Mouse (Mus musculus) liver, embryonic 15.5 days (tissue): ENCODE measurements at regions not wholly inside any gene's neighbourhood (a gene's known extent, or its start where the extent isn't known, plus 50 kb on each side); places are given as distances from the start of the nearest gene placed in this dataset.

Source experiments
- ATAC-seq: fragments of 200-750 bp; cut with Nextera tagmentation; 2 replicates; pipeline ENCODE4 v1.8.0; 2017; ENCODE audit warnings: moderate number of reproducible peaks, mild to moderate bottlenecking, moderate library complexity; ENCODE audit not compliant: insufficient read depth
- H3K27ac ChIP-seq: fragments of 300-500 bp; sonication (generic); replicated peaks from 2 replicates; pipeline ENCODE4 v1.5.1; 2015; ENCODE audit warnings: mild to moderate bottlenecking, inconsistent platforms
- H3K27me3 ChIP-seq: fragments of 300-500 bp; sonication (generic); 2 replicates; pipeline ENCODE4 v1.6.1; 2015; ENCODE audit warnings: mild to moderate bottlenecking, inconsistent platforms
- H3K36me3 ChIP-seq: fragments of 300-500 bp; sonication (generic); replicated peaks from 2 replicates; pipeline ENCODE4 v1.6.1; 2015; ENCODE audit warnings: moderate library complexity, mild to moderate bottlenecking, inconsistent platforms
- H3K4me1 ChIP-seq: fragments of 300-500 bp; sonication (generic); replicated peaks from 2 replicates; pipeline ENCODE4 v1.6.1; 2015; ENCODE audit warnings: inconsistent platforms
- H3K4me2 ChIP-seq: fragments of 300-500 bp; sonication (generic); 2 replicates; pipeline ENCODE4 v1.6.1; 2015; ENCODE audit warnings: moderate library complexity, mild to moderate bottlenecking, inconsistent platforms
- H3K4me3 ChIP-seq: fragments of 300-500 bp; sonication (generic); replicated peaks from 2 replicates; pipeline ENCODE4 v1.5.1; 2015; ENCODE audit warnings: mild to moderate bottlenecking, inconsistent platforms
- H3K9ac ChIP-seq: fragments of 300-500 bp; sonication (generic); 2 replicates; pipeline ENCODE4 v1.6.1; 2015; ENCODE audit warnings: moderate library complexity, mild to moderate bottlenecking, inconsistent platforms
- H3K9me3 ChIP-seq: fragments of 300-500 bp; sonication (generic); replicated peaks from 2 replicates; pipeline ENCODE4 v1.6.1; 2016; ENCODE audit warnings: inconsistent platforms
- WGBS: fragments of 180-500 bp; shearing (Covaris S2); methylation state at CpG from one replicate; pipeline ENCODE4 v1.1.7; 2015; ENCODE audit warnings: mixed read lengths; ENCODE audit not compliant: insufficient replicate concordance; 5-methylcytosine and 5-hydroxymethylcytosine counted together

DNA sequence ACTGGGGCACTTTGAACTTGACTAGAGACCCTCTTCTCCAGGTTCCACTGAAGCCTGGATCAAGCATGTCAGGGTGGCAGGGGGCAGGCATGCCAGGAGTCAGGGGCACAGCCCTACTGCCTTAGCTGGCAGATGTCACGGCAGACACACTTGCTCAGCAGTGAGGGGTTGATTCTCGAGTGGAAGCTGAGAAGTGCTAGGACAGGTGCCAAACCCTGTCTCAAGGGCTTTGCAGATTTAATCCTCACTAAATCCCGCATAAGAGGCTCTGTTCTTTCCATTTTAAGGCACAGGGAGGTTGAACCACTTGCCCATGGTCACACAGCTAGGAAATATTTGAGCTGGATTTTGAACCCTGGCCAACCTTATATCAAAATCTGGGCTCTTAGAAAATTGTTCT lies 223.5 kb upstream of the Mvb12b start:
- Histone ChIP-seq H3K4me2 (no peak overlapping the region), H3K9ac (no peak overlapping the region), H3K27me3 (no peaks in the 10 kb centered on the region), H3K9me3 (no peaks in the 10 kb centered on the region), H3K4me3 (no peak overlapping the region), H3K36me3 (no peaks in the 10 kb centered on the region), H3K4me1 (no peaks in the 10 kb centered on the region), H3K27ac (no peak overlapping the region)
- ATAC-seq, result no peak
- WGBS, result 36% methylated on average over 3 of the region's 3 CpGs

- H3K36me3 ChIP-seq, result no peaks in the 10 kb centered on the region
- H3K4me1 ChIP-seq, result no peaks in the 10 kb centered on the region
- H3K9ac ChIP-seq, result no peak overlapping the region
- H3K4me2 ChIP-seq, result no peak overlapping the region
- WGBS, result 76% methylated on average over 17 of the region's 17 CpGs
- H3K4me3 ChIP-seq, result no peak overlapping the region
- H3K27ac ChIP-seq, result no peak overlapping the region
- ATAC-seq, result no peak
- no peaks in the 10 kb centered on the region for H3K9me3 ChIP-seq
- no peaks in the 10 kb centered on the region for H3K27me3 ChIP-seq
These were observed 222.8 kb upstream of the Mvb12b start for GRCm38 (mm10) chr2:34110582-34110981.

DNA sequence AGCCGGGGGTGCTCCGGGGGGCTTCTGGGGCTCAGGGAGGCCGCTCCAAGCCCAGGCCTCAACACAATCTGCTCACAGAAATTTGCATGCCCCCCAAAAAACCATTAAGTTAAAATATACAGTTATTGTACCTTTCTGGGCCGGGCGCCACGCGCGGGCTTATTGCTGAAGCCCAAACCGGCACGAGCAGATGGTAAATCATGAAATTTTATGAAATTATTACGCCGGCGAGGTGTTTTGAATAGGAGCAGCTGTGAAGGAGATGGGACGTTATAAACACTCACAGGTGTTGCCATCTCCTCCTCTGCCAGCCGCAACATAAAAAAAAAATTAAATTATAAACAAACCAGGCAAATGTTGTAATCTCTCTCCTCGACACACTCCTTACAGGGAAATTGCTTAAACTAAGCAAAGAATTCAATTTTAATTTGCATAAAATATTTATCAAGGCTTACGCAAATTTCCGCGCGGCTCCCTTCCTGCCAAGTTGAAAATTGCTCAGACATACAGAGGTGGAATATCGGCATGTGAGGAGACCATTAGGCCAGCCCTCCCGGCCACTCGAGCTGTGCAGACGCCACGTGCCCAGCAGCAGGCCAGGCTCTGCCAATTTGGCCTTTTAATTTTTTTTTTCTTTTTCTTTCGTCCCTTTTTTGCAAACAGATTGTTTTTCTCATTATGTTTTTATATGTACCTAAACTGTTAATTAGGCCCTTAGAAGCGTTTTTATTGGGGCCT lies 220.0 kb upstream of the Mvb12b start:
- WGBS, result 72% methylated on average over 27 of the region's 27 CpGs
- Histone ChIP-seq H3K4me3 (no peak overlapping the region), H3K27ac (no peak overlapping the region), H3K4me1 (no peaks in the 10 kb centered on the region), H3K9me3 (no peaks in the 10 kb centered on the region), H3K36me3 (no peaks in the 10 kb centered on the region), H3K4me2 (no peak overlapping the region), H3K9ac (no peak overlapping the region), H3K27me3 (no peaks in the 10 kb centered on the region)
- no peak for ATAC-seq

DNA sequence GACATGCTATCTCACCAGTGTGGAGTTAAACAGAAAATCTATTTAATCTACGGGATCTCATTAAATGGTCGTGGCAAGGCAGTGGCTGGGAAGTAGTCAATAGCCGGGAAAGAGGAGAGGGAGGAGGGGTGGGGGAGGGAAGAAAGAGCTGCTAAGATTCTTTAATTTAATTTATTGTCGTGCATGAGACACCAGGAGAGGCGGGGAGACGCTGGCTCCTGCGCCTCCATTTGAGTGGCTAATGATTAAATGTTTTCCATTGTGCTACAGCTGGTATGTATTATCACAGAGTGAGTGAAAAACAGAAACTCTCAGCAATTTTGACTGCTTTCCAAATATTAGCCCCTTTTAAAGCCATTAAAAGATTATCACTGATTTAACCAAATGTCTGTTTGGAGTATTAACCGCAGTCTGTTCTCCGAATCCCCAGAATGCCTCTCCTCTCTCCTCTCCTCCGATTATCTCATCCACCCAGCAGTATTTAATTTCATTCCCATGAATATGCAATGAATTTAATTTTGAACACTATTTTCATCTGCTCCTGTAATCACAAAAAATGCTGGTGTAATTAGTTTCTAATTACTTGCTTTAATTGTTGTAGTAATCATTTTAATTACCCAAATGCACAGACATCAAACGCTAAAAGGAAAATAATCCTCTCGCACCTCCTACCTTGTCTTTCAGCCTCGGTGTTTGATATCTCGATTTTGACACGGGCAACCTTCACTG lies 219.3 kb upstream of the Mvb12b start:
- no peak overlapping the region for H3K27ac ChIP-seq
- H3K9me3 ChIP-seq, result no peaks in the 10 kb centered on the region
- no peak overlapping the region for H3K4me2 ChIP-seq
- H3K9ac ChIP-seq, result no peak overlapping the region
- H3K4me1 ChIP-seq, result no peaks in the 10 kb centered on the region
- H3K4me3 ChIP-seq, result no peak overlapping the region
- no peaks in the 10 kb centered on the region for H3K36me3 ChIP-seq
- H3K27me3 ChIP-seq, result no peaks in the 10 kb centered on the region
- no peak for ATAC-seq
- 60% methylated on average over 15 of the region's 15 CpGs for WGBS

GRCm38 (mm10) chr2:34106245-34106644 lies 218.5 kb upstream of the Mvb12b start:
- ATAC-seq, result no peak
- Histone ChIP-seq H3K27ac (no peak overlapping the region), H3K27me3 (no peaks in the 10 kb centered on the region), H3K4me1 (no peaks in the 10 kb centered on the region), H3K9me3 (no peaks in the 10 kb centered on the region), H3K4me2 (no peak overlapping the region), H3K9ac (no peak overlapping the region), H3K4me3 (no peak overlapping the region), H3K36me3 (no peaks in the 10 kb centered on the region)
- WGBS, result 72% methylated on average over 9 of the region's 9 CpGs

GRCm38 (mm10) chr2:34105271-34106051 lies 217.7 kb upstream of the Mvb12b start:
- H3K27ac ChIP-seq, result no peak overlapping the region
- no peaks in the 10 kb centered on the region for H3K36me3 ChIP-seq
- H3K27me3 ChIP-seq, result no peaks in the 10 kb centered on the region
- ATAC-seq, result no peak
- no peaks in the 10 kb centered on the region for H3K4me1 ChIP-seq
- H3K4me3 ChIP-seq, result no peak overlapping the region
- 52% methylated on average over 13 of the region's 13 CpGs for WGBS
- no peak overlapping the region for H3K4me2 ChIP-seq
- no peak overlapping the region for H3K9ac ChIP-seq
- H3K9me3 ChIP-seq, result no peaks in the 10 kb centered on the region

DNA sequence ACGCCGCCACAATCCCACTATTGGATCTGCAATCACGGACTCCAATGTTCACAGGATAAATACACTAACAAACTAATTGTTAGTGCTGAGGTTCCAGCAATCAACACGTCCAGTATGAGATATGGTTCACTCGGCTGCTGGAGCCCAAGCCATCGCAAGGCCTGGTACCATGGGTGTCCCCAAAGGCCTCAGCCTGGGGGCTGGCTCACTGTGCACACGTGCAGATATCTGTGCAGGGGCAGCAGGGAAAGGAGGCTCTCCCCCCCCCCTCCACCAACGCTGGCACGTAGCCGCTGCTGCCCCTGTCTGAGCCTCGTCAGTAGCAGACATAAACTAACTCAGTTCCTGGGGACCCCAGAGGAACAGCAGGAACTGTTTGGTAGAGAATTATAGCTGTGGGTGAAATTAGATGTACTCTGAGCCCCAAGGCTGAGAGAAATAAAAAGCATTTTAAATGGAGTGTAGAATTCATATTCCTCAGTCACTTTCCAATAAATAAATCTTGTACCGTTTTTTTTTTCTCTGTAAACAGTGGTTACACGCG lies 210.3 kb upstream of the Mvb12b start:
- no peaks in the 10 kb centered on the region for H3K36me3 ChIP-seq
- no peaks in the 10 kb centered on the region for H3K27me3 ChIP-seq
- H3K27ac ChIP-seq, result no peak overlapping the region
- no peaks in the 10 kb centered on the region for H3K9me3 ChIP-seq
- no peak for ATAC-seq
- H3K4me1 ChIP-seq, result no peaks in the 10 kb centered on the region
- 57% methylated on average over 14 of the region's 14 CpGs for WGBS
- no peak overlapping the region for H3K9ac ChIP-seq
- no peak overlapping the region for H3K4me3 ChIP-seq
- H3K4me2 ChIP-seq, result no peak overlapping the region

- Histone ChIP-seq H3K9me3 (no peaks in the 10 kb centered on the region), H3K4me1 (no peaks in the 10 kb centered on the region), H3K27me3 (no peaks in the 10 kb centered on the region), H3K27ac (no peak overlapping the region), H3K9ac (no peak overlapping the region), H3K36me3 (no peaks in the 10 kb centered on the region), H3K4me3 (no peak overlapping the region), H3K4me2 (no peak overlapping the region)
- no peak for ATAC-seq
These were observed 208.8 kb upstream of the Mvb12b start for GRCm38 (mm10) chr2:34096561-34096960.

DNA sequence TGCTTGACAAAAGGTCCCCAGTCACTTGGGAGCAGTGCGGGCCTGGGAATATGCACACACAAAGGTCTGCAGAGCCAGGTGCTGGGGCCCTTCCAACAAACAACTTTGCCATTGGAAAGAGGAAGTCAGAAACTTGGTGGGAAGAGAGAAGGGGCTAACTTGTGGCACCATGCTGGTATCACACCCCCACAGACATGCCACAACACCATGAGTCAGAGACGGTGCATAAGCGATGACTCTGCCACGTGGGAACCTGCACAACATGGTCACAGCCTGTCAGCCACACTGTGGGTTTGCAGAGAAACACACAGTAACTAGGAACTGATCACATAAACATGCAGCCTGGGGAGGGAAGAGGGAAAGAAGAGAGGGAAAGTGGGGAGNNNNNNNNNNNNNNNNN lies 201.1 kb upstream of the Mvb12b start:
- no peak for ATAC-seq
- H3K9ac ChIP-seq, result no peak overlapping the region
- H3K9me3 ChIP-seq, result no peaks in the 10 kb centered on the region
- no peak overlapping the region for H3K27ac ChIP-seq
- WGBS, result 23% methylated on average over 4 of the region's 4 CpGs
- no peak overlapping the region for H3K4me3 ChIP-seq
- H3K27me3 ChIP-seq, result no peaks in the 10 kb centered on the region
- H3K36me3 ChIP-seq, result no peaks in the 10 kb centered on the region
- H3K4me1 ChIP-seq, result no peaks in the 10 kb centered on the region
- H3K4me2 ChIP-seq, result no peak overlapping the region

GRCm38 (mm10) chr2:34086130-34086529 lies 198.4 kb upstream of the Mvb12b start:
- no peak overlapping the region for H3K4me2 ChIP-seq
- no peaks in the 10 kb centered on the region for H3K4me1 ChIP-seq
- H3K27me3 ChIP-seq, result no peaks in the 10 kb centered on the region
- H3K4me3 ChIP-seq, result no peak overlapping the region
- H3K9ac ChIP-seq, result no peak overlapping the region
- 58% methylated on average over 3 of the region's 3 CpGs for WGBS
- ATAC-seq, result no peak
- H3K36me3 ChIP-seq, result no peaks in the 10 kb centered on the region
- H3K9me3 ChIP-seq, result no peaks in the 10 kb centered on the region
- no peak overlapping the region for H3K27ac ChIP-seq

- WGBS, result 79% methylated on average over 1 of the region's 1 CpGs
- H3K4me1 ChIP-seq, result no peaks in the 10 kb centered on the region
- no peak for ATAC-seq
- no peaks in the 10 kb centered on the region for H3K36me3 ChIP-seq
- H3K4me2 ChIP-seq, result no peak overlapping the region
- H3K9ac ChIP-seq, result no peak overlapping the region
- H3K27me3 ChIP-seq, result no peaks in the 10 kb centered on the region
- no peak overlapping the region for H3K4me3 ChIP-seq
- no peak overlapping the region for H3K27ac ChIP-seq
- H3K9me3 ChIP-seq, result no peaks in the 10 kb centered on the region
These were observed 196.8 kb upstream of the Mvb12b start for GRCm38 (mm10) chr2:34084513-34084912.
